14 mouse cellular contexts compared by ENCODE assay signal in genomic region chr7:95997190-95997589, GRCm38 (mm10).
"Had no signal": no experiment of that assay in that cellular context is flagged by ENCODE, and none has a peak within 500 bp of the region (broad histone marks: within the 10 kb centered on the region; RNA-seq: fewer than 3 reads in every experiment).

No protein-coding gene starts in this region.

- H3K9ac ChIP-seq: intestine, embryonic 15.5 days; limb, embryonic 13.5 days; liver, embryonic 13.5 days; stomach, embryonic 15.5 days had no signal

- H3K4me2 ChIP-seq: intestine, embryonic 15.5 days; limb, embryonic 13.5 days; liver, embryonic 13.5 days; stomach, embryonic 15.5 days had no signal

- ATAC-seq: intestine, embryonic 15.5 days had no signal

- H3K27me3 ChIP-seq: intestine, embryonic 15.5 days; limb, embryonic 13.5 days; liver, embryonic 13.5 days; stomach, embryonic 15.5 days had no signal

- H3K27ac ChIP-seq: intestine, embryonic 15.5 days; limb, embryonic 10.5 days; limb, embryonic 13.5 days; liver, embryonic 13.5 days; macrophage; stomach, embryonic 15.5 days had no signal

- H3K4me1 ChIP-seq: intestine, embryonic 15.5 days; limb, embryonic 10.5 days; limb, embryonic 13.5 days; liver, embryonic 13.5 days; stomach, embryonic 15.5 days had no signal

- H3K4me3 ChIP-seq: intestine, embryonic 15.5 days; limb, embryonic 10.5 days; limb, embryonic 13.5 days; liver, embryonic 13.5 days; stomach, embryonic 15.5 days had no signal

- H3K9me3 ChIP-seq: intestine, embryonic 15.5 days; limb, embryonic 10.5 days; limb, embryonic 13.5 days; stomach, embryonic 15.5 days had no signal

- DNase-seq: kidney, adult 18-20 months; layer of hippocampus, adult 9-11 months; liver; liver, embryonic 13.5 days; lung, adult 2 months; midbrain, embryonic 14.5 days; right cerebral cortex, postnatal 25 days; spleen, adult 18-20 months; thymus, postnatal 25 days had no signal

- H3K36me3 ChIP-seq: intestine, embryonic 15.5 days; limb, embryonic 10.5 days; limb, embryonic 13.5 days; liver, embryonic 13.5 days; stomach, embryonic 15.5 days had no signal
